Mouse (Mus musculus) mouse embryonic stem cell (cell line): ENCODE measurements around the gene Cacna2d1.

Source experiments
- in situ Hi-C, 2 experiments: fragments of 300-500 bp; cut with MboI; formaldehyde crosslinking; loops; 1 replicate in 1 of 2; 3 replicates in 1 of 2; pipeline ENCODE4 v1.14.3; 2019 to 2020; ENCODE audit warnings: low sequenced_read_pairs in 2 of 2, low pct_unique_long_range_greater_than_20kb in 1 of 2, mixed read lengths in 1 of 2; ENCODE audit not compliant: unreplicated experiment in 1 of 2

Gene Cacna2d1

DNA sequence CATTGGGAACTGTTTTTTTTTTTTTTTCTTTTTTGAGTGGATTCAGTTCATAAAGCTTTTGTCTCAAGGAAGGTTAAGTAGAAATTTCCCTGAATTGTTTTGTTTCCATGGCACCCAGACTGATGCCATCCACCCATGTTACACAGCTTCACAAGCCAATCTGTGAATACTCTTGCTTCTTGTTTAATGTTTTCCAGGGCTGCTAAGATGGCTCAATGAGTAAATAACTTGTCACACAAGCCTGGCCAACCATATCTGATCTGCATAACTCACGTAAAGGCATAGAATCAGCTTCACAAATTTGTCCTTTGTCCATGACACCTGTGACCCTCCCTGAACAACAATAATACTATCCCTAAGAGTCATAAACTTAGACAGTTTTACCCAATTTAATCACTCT lies 99.1 kb downstream of the Cacna2d1 start:
- in situ Hi-C loops: no loop called here

DNA sequence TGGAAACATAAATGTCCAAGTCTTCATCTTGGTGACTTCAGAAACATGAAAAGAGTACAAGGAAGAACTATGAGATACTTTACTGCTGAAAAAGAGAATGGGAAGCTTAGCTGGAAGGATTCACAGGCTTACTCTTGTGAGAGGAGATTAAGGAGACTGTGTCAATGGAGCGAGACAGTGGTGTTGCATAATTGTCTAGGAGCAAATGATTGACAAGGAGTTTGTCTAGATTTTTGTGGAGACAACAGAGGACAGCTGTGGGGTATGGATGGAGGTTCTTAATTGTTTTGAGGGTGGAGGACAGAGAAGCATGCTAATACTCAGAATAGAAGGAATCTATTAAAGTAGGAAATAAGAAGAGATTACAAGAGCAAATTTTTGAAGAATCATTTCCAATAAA lies 100.8 kb downstream of the Cacna2d1 start:
- in situ Hi-C loops: no loop called here

DNA sequence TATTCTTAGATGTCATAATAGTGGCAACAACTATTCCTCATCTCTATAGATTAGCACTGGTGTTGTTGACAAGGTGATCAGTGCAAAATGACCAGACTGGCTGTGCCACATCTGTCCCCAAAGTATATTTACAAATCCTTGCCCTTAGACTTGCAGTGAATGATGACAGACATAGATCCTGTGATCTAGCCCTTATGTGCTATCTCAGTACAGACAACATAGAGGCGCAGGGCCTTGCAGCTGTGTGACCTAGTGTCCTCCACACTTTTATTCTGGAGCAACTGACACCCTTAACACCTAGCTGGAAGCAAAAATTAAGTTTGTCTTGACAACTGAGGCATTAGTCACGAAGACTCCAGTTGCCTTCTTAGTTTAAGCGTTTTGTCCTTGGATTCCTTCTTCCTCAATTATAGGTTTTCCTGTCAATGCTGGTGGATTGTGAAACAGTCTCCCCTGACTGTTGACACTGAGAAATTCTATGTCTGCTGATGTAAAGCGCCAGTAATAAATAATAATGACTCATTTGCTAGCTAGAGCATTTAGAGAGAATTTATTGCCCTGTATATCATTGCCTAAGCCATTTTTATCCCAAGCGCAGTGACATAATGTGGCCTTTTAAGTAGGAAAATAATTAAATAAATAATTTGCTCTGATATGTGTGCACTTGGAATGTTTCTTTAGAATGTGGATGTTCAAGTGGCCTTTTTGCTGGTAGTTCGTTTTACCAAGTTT lies 110.8 kb downstream of the Cacna2d1 start:
- in situ Hi-C loops: no loop called here

DNA sequence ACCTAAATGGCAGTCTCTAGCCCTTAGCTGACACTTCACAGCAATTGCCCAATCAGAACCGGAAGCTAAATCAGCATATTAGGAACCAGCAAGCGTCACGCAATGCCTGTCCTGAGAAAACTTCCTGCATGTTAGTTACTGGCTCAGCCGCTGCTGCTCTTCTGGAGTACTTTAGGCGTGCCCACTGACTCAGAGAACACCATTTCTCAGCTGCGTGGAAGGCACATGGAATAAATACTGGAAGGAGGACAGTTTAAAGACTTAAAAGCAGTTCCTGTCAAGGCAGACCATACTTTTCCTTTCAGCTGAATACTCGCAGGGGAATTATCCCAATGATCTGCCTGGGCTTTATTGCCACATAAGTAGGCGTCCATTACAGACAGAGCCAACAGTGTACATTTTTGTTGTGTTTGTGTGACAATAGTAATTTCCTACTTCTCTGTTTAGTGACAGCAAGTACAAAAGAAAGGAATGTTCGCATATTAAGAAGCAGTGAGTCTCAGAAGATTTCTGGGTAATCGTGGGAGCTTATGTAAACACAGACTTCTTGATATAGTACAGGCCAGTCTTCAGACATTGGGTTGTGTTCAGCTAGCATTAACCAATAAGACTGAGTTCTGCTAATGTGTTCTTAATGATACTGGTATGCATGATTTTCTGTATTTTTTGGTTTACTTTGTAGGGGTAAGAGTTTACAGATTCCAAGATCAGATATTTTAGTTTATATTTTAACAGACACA lies 113.1 kb downstream of the Cacna2d1 start:
- in situ Hi-C loops: no loop called here

DNA sequence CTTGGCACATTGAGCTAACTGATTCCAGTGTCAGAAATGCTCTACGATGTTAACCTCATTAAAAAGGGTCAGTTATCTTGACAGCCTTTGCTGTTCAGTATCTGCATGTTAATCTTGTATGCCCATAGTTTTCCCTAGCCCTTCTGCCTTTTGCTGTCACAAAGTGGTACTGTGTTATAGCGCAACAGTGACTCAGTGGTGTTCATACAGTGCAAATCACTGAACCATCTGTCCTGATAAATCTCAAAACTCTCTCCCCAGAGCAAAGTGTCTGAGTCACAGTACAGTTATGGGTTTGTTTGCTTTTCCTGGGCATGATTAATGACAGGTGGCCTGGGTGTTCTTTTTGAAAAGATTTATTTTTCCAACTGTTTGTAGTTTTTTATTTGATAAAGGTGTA lies 122.3 kb downstream of the Cacna2d1 start:
- in situ Hi-C loops: no loop called here

DNA sequence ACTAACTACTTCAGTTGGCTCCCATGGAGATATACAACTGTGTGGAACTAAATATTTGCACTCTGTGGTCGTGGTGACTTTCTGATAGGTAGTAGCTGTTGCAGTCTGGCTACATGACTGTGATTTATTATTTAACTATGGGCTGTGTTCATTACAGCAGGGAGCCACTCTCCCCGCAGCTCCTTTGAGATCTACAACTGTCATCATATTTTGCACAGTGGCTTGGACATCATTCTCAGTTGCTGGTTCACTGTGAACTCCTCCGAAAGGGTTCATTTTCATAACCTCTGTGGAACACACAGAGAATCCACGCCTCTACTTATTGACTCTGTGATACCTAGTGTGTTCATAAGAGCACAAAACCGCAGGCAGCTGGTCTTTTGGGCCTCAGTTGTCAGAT lies 128.3 kb downstream of the Cacna2d1 start:
- in situ Hi-C loops: no loop called here

DNA sequence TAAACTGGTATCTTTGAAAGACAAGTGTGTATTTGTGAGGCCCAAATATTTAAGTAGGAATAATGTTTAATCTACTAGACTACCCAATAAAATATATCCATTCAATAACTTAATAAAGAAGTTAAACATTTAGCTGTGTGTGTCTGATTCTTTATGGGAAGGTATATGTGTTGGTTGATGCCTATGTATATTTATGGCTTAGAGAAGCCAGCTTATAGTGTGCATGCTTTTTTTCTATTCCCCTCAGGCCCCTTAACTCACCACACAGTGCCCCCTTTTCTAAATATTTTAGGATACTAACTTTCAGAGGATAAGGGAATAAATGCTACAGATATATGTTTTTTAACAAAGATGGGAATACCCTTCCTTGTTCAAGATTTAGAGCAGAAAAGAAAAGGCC lies 128.8 kb downstream of the Cacna2d1 start:
- in situ Hi-C loops: no loop called here

DNA sequence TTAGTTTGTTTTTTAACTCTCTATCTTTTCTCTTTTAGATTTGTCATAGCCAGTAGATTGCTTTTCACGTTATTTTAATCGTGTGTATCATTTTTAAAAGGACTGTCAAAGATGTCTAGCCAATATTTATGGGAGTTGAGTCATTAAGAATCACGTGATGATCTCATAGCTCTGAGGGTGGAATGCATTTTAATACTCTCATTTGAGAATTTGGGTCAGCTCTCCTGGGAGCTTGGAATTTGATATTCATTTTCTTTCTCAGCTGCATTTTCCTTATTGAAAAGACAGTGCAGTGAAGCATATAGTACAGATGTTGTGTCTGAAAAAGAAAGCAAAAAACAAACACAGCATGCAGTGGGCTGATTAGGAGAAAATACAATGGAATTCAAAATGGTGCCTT lies 129.5 kb downstream of the Cacna2d1 start:
- in situ Hi-C loops: no loop called here

DNA sequence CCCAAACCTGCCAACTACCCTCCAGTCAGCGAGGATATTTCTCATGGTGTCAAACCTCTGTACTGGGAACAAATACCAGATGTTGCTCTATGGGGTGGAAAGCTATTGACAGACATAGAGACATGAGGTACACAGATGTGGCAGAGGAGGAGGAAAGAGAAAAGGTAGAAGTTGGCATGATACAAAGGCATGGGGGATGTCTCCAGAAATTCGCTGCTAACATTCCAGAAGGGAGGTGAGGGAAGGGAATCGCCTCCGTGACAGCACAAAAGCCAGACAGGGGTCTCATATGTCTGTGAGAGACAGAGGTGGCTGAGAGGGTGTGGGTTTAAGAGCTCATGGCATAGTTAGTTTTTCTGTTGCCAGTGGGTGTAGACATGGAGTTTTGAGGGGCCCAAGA lies 131.3 kb downstream of the Cacna2d1 start:
- in situ Hi-C loops: no loop called here

DNA sequence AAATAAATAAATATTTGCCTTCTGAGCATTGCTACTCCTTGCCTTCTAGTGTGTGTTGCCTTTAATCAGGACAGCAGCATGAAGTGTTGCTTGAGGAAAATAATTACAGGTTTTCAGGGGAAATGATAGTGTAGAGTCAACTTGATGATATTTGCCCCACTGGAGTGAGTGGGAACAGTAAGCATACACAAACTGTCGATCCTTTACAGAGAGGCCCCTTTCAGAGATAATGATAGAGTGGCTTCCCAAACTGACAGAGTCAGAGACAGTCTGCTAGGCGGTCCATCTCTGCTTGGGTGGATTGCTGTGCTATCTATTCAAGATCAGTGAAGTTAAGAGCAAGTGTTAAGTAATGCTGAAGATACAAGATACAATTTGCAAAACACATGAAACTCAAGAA lies 147.8 kb downstream of the Cacna2d1 start:
- in situ Hi-C loops: no loop called here

DNA sequence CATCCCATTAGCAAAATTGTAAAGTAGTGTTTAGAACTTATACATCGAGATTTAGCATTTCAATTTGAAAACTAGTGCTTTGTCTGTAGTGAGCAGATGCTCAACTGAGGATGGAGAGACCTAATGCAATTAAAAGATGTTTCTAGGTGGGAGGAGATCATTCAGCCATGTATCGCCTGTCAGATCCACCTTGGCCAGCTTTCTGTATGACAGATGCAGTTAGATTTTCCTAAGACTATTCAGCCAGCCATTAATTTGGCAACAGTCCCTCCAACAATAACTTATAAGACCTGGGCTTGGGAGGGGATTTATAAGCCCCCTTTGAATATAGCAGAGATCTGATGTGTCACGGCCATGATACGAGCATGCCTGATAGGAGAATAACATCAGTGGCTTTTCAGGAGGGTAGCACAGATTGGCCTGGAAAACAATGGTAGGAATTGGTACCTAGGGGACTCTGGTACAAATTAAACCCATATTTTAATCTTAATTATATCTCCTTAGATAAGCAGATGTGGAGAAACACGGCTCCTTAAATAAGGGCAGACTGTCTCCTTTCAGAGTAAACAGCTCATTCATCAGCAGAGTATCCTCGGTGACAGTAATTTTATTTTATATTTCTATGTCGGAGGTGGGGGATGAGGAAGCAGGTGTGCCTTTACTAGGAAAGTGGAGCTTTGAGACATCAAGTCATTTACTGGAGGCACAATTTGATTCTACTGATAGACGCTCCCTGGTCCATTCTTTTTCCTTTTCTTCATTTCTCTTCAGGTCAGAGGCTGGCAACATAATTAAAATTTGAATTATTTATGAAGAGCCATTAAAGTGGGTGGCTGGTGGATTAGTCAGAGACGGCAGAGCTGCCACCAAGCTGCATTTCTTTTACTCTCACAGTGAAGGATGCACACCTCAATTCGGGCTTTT lies 152.8 kb downstream of the Cacna2d1 start:
- in situ Hi-C loops: no loop called here

DNA sequence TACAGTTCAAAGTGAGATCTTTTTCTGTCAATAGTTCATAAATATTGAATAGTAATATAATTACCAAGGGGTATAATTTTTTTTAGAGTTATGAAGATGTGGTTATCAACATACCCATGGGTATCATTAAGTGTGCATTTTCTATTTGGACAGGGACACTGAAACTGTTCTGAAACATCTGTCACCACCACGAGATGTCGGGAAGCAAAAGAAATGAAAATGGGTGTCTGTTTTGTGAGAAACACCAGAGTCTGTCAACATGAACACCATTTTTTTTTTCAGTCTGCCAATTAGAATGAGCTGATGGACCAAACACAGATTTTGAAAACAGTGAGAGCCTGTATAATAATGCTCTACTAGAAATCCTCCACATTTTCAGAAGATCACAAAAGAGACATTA lies 153.5 kb downstream of the Cacna2d1 start:
- in situ Hi-C loops: no loop called here

DNA sequence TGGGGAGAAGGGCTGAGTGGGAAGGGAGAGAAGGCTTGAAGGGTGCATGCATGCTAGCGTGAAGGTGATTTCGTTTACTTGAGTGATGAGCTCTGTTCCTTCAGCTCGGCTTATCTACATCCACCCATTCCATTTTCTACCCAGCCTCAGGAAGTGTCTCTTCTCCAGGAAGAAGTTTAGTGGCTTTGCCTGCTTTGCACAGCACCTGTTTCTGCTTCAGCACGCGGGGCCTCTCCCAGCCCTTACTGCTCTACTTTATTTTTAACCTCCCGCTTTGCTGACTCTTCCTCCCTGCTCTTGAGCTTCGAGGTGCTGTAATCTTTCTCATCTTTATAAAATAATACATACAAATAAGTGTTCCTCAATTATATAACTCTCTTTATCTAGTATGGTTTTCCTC lies 158.0 kb downstream of the Cacna2d1 start:
- in situ Hi-C loops: no loop called here

DNA sequence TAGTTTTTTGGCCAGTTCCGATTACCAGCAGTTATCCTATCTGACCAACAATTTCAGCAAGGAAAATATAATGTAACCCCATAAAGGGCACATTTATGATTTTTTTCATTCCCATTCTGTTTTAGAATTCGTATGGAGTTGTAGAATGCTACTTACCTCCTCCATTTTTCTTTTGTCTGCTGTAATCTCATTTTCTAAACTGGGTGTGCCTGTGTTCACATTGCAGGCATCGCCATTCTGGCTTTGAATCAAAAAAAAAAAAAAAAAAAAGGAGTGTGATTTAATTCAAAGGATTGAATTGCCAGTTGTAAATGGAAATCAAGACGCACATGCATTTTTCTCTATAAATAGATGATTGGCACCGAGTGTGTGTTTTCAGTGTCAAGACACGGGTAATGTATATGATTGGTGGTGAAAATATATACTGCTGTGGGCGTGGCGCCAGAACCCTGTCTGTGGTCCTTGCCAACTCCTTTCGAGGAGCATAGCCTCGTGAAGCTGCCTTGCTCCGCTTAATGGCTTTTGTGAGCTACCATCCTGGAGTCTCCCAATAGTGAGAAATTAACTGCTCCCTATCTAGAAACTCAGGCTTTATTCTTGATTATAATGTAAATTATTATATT lies 158.7 kb downstream of the Cacna2d1 start:
- in situ Hi-C loops: no loop called here

DNA sequence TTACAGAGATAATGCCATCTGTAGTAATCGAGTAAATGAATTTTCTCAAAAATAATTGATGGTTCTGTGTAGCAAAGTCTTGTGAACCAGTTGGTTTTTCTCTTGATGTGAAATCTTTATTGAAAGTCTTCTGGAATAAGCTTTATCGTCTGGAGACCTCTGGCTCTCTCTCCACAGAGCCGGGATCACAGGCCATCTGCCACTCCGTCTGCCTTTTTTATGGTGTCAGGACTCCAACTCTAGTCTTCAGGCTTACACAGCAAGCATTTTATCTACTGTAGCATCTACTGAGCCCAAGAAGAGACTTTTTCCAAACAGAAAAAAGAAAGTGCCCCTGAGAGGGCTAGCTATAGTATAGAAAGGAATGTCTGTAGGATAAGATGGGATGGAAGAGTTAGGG lies 160.9 kb downstream of the Cacna2d1 start:
- in situ Hi-C loops: no loop called here

DNA sequence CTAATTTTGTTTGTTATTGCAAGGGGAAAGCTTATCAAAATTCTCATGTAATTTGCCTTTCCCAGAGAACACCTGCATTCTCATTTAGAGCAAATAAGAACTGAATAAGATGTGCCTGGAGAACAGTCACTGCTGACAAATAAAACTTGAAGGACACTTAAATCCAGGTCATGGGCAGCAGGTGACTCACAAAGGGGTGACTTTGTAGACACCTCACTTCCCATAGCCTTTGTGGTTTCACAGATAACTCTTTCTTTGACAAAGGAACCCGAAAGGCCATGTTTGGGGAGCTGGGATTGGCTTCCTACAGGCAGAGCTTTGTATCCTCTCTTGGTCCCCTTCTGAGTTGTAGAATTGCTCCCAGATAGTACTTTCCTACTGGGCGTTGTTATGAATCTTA lies 164.3 kb downstream of the Cacna2d1 start:
- in situ Hi-C loops: no loop called here

DNA sequence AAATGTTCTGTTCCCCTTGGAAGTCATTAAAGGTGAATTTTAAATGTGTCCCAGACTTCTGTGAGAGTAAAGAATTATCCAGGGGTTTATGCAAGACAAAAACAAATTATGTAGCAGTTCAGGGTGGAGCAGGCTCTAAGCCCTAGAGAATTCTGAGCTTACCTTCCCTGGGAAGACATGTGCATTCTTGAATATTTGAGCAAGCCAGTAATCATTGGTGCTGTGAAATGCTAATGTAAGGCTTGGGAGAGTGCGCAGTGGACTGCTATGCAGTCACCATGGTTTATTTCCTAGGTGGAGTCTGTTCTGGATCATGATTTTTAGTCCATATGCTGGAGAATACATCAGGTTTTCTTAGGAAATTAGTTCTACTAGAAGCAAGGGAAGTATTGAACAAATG lies 167.3 kb downstream of the Cacna2d1 start:
- in situ Hi-C loops: no loop called here

DNA sequence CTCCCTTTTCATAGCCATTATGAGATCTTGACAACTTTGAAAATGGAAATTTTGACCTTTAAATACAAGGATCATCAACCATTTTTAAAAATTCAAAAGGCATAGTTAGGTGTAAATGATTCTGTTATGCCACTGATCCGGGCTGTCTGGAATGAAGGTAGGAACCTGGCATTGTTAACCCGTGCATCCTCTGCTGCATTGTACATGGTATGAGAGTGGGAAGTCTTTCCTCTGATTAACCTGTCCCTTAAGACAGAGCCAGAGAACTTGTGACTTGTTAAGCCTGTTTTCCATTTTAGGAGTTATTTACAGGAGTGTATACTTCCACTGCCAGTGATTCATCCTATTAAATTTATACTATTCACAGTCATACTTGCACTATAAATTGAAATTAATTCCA lies 171.2 kb downstream of the Cacna2d1 start:
- in situ Hi-C loops: no loop called here

DNA sequence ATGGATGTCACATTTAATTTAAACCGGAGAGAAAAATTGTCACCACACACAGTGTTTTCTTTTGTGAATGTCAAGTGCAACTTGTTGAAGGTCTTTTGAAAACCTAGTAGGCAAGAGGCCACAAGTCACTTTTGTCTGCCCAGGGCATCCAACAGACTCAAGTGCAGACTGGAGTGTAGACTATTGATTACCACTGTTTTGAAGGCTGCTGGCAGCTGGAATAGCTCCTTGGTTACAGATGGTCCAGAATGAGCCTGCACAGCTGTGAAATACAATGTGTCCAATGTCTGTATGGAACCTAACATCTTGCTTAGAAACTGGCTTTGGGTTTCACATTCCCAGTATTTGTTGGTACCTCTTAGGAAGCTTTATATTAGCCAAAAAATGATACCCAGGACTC lies 176.2 kb downstream of the Cacna2d1 start:
- in situ Hi-C loops: no loop called here
